Mouse (Mus musculus): ENCODE data around the gene 4921507P07Rik. TPM values are rescaled to one million over a fixed set of nuclear protein-coding genes. Genes with fewer than 3 reads are reported as not detected.

4921507P07Rik gene
- total RNA-seq (2023), result not detected

DNA sequence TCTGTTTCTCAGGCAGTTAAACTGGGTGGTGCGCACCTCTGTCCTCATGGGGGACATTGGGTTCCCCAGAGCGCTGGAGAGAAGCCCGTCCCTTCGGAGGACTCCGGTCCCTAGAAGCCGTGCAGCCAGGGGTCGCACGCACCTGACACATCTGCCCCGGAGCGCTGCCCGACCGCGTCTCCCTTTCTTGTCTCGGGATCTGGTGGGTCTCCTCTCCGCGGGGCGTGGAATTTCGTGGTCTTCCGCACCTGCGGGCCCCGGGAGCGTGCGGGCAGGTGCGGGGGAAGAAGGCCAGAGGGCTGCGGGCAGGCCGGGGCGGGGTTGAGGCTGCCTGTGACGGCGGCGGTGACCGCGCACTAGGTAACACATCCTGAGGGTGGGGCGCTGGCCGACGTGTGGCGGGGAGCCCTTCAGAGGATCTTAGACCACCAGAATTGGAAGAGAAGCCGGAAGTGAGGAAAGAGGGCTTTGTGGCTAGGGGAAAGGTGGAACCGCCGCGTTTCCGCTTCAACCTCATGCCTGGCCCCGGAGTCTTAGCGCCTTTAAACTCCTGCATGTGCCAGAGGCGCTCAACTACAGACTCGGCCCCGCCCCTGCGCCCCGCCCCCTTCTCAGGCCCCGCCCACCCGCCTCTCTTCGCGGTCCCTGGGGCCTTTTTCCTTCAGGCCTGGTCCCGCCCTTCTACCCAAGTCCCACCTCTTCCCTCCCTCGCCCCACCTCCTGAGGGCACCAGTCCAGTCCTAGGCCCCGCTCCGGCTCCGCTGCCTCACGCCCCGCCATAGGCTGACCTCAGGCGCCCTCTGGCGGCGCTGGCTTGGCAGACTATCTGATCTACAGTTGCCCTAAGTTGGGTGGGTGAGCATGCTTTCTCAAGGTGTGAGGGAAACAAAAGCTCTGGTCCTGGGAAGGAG lies at the start of gene 4921507P07Rik:
Gene 4921507P07Rik, minus strand, starts transcription at position 332 of the 911 bp plus-strand sequence.

GRCm38 (mm10) chr6:50566141-50566996 lies 30.1 kb downstream of the 4921507P07Rik start, which contains the start of gene Cycs:
Gene Cycs (minus strand): TSS chr6:50566538.

Other genes starting within 250 kb of the 4921507P07Rik start
- 1 to 10 TPM; 6.4 to 7.5 TPM for gene Osbpl3, start 140.4 kb downstream of the 4921507P07Rik start, total RNA-seq (2023)
- gene Cycs, start 30.1 kb downstream of the 4921507P07Rik start, total RNA-seq (2023), result 10 to 100 TPM; 27.0 to 34.9 TPM
- not detected for gene Npvf, start 57.8 kb upstream of the 4921507P07Rik start, total RNA-seq (2023)